Mouse (Mus musculus) thymus, postnatal 10 days (tissue): ENCODE measurements around the gene Nhsl1.

ENCODE experiments used
- DNase-seq, 2 experiments: peaks; one replicate each; pipeline ENCODE4 v3.0.0; 2021; ENCODE audit warnings: low spot score in 2 of 2

The Nhsl1 gene

DNA sequence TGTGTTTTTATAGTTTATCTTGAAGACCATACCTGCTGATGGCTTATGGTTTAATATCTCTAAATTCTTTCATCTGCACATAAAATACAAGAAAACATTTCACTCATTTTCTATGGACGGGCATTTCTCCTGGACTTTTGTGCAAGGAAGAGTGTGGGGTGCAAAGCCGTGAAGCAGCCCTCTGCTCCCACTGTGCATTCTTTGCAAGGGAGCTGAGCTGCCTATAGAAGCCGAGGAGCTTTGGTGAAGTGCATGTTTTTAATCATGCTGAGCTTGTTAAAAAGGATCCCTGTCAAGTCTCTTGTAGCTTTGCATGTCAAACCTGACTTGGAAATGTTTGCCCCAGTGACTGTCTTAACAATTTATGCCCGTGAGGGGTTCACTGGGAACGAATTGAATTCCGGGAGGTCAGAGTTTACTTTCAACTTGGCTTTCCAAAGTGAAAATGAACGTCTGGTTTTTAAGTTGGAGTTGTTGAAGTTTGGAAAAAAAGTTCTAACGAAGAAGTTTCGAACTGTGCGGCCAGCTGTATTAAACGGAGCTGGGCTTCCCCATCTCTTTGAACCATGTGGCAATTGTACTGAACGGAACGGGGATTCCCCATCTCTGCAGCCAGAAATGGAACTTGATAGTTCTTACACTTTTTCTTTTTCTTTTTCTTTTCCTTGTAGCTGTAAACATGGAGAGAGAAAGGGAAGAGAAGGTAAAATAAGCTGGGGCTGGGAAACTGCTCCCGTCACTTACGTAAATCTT, 22.8 kb downstream of the Nhsl1 start:
- DNase-seq = no peak

- no peak for DNase-seq
Measured at GRCm38 (mm10) chr10:18347231-18347630, 28.4 kb downstream of the Nhsl1 start.

DNA sequence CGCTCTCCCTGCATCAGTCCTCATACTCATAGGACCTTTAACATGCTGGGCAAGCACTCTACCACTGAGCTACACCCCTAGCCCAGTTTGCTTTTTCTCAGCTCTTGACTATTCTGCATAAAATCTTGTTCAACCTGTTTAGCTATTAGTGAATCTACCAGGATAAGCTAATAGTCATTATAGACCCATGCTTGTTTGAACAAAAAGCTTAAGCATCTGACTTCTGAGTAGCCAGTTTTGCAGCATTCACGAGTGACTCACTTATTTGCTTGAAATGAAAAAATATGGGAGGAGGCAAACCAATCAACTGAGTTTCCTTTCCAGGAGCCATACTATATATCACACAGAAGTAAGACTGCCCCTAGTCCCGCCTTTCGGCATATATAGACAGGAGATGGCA, 32.0 kb downstream of the Nhsl1 start:
- DNase-seq = no peak

GRCm38 (mm10) chr10:18352937-18353336, 34.2 kb downstream of the Nhsl1 start:
- no peak for DNase-seq

DNA sequence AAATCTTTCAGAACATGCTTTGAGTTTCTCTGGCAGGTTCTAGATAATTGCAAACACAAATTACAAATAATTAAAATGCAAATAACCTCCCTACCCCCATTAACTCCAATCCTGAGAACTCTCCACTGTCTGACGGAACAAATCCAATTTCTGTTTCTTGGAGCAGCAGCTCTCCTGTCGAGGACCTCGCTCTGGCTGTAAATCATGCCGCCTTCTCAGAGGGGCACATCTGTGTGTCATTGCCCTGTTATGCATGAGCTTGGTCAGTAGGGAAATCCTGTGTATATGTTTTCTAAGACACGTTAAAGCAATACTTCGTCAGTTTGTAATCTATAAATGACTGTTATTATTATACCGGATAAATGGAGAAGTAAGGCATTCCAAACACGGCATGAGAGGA, 35.3 kb downstream of the Nhsl1 start:
- no peak for DNase-seq

DNA sequence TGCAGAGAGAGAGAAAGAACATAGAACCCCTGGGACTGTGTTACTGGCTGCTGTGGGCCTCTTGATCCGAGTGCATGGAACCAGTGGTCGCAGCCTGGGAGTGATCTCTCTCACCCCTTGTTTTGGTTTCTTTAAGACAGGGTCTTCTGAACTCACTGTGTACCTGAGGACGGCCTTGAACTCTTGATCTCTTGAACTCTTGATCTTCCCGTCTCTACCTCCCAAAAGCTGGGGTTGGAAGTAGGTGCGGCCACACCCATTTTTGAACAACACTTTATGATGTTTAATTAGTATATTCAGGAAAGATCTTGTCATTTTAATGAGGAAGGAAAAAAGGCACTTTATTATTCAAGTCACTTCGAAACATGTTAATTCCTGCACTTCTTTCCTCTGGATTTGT, 37.7 kb downstream of the Nhsl1 start:
- no peak for DNase-seq

DNA sequence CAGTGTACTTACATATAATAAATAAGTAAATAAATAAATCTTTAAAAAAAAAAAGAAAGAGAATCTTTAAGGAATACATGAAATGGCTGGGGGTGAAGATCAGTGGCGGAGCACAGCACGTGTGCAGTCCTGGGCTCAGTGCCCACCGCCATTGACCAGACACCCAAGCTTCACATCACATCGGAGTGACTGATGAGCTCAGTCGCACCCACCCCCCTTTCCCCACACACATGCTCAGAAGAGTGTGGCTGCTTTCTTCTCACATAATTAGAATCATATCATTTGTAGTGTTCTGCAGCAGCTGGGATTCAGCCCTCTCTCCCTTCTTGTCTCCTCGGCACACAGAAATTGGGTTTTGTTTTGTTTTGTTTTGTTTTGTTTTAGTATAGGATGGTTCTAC, 38.4 kb downstream of the Nhsl1 start:
- no peak for DNase-seq

DNA sequence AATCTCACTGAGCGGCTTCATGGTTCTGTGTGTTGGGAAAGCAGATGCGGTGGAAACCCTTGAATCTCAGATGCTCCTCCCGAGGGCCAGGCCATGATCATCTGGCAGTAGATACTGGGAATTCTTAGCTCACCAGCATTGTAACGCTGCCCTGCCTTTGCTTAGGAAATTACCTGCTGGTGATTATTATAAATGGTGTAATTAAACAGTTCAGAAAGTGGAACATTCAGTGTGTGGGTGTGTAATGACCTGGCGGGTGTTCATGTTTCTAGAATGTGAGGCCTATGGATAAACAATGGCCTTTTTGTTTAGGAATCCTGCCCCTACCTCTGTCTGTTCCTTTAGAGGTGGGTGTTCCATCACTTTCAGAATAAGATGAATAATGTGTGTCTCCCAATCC, 39.7 kb downstream of the Nhsl1 start:
- no peak for DNase-seq

- DNase-seq = no peak
Measured at GRCm38 (mm10) chr10:18360175-18360574, 41.4 kb downstream of the Nhsl1 start.

DNA sequence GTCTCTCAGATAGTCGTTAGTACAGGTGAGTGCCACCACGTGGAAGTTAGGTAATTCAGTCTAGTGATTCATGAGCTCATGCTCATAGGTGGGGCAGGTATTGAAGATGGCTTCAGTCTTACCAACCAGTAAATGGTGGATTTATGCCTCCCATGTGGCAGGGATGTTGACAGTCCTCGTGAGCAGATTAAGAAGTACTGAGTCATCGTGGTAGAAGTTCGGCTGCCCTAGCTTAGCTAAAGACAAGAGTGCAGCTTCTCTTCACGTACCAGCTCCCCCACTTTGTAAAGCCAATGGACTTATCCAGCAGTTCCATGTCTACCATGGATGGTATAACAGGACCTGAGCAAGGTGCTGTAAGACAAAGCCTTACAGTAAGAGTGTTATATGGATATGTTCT, 46.6 kb downstream of the Nhsl1 start:
- DNase-seq = no peak

DNA sequence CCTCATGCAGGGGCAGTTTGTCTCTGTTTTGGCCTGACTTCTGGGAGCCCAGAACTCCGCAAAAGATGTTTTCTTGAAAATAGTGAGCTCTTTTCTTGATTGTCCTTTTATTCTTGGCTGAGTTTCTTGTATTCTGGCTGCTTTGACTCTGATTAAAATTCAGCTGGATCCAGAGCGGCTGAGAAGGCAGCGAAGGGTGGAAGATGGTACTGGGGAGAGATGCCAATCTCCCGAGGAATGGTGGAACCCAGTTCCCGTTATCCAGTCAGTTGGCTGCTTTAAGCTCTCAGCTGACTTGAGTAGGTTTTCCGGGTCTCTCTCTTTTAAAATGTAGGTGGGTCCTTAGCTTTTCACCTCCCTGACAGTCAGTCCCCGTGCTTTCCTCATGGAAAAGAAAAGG, 47.9 kb downstream of the Nhsl1 start:
- DNase-seq = no peak

GRCm38 (mm10) chr10:18368111-18368510, 49.3 kb downstream of the Nhsl1 start:
- DNase-seq = no peak

DNA sequence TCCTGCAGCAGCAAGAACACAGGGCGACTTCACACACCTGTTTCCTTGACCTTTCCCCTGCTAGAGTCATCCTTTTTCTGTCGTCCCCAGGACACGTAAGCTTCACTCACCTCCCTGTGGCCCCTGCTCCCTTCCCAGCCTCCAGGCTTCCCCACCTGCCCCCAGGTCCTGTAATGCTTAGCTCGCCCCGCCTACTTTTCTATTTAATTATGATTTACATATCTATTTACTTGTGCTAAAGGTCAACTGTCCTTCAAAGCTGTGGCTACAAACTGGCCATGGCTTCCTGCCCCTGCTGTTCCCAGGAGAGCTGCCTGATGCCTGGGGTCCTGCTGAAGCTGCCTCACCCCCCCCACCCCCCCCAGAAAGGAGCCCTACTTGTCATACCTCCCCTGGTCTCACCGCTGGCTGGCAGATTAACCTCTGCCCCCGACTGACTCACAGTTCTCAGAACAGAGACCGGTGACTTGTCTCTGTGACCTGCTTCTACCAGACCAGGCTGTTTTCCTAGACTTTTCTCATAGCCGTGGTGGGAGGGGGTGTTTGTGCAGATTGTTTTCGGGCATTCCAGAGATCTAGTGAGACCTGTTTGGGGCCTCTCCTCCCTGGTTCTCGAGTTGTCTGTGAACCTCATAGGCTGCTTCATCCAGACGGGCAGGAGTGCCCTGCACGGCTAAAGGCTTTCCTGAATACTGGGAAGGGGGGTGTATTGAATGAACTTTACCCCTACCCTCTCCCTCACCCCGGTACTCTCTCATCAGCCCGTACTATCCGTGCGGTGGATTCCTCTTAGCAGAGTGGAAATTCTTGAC, 51.9 kb downstream of the Nhsl1 start:
- DNase-seq = no peak

- no peak for DNase-seq
Measured at GRCm38 (mm10) chr10:18371866-18372265, 53.1 kb downstream of the Nhsl1 start.

- DNase-seq = no peak
Measured at GRCm38 (mm10) chr10:18375301-18375700, 56.5 kb downstream of the Nhsl1 start.

- no peak for DNase-seq
Measured at GRCm38 (mm10) chr10:18384766-18385165, 66.0 kb downstream of the Nhsl1 start.

DNA sequence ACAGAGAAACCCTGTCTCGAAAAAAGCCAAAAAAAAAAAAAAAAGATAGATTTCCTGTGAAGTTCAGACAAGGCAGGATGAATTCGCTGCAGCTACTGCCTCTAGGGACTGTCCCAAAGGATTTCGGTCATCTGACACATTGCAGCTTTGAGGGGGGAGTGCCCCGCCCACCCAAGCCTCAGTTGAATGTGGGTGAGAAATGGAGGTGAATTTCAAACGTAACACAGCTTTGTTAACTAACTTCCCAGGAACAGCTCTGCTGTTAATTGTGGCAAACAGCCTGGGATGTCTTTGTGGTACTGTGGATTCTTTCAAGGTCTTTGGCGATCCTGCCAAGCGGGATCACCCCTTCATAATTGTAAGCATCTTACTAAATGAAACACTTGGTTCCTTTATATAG, 67.4 kb downstream of the Nhsl1 start:
- no peak for DNase-seq

DNA sequence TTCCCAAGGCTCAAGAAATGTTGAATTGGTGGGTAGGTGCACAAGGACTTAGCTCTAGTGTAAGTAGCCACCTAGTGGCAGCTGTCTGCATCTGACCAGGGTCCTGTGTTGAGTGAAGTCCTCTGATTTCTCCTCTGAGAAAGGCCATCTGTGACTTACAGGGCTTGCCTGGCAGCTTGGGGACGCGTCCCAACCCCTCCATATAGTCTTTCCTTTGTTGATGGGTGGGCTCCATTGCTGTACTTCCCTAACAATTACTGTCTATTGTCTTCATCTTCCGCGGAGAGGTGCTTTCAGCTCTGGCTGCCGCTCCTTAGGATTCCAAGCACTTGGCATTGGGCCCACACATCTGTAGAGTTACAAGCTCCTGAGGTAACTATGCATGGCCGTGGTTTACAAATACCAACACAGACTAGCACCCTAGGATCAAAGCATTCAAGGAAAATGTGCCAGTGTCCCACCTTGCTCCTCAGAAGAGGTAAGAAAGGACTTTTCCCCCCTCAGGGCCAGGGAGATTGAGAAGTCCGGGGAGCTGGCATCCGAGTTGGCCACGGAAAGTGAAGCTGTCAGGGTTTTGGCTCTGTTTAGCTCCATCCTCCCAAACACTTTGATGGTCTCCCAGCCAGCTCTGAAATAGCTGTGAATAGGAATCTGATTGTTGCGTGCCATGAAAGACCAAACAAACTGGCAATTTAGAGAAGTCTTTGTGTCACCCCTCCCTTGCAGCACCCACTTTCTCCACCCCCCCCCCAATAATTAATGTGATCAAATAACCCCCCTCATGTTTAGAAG, 70.2 kb downstream of the Nhsl1 start:
- DNase-seq = peak; percentile 10 to 59

- no peak for DNase-seq
Measured at GRCm38 (mm10) chr10:18390004-18390403, 71.2 kb downstream of the Nhsl1 start.

DNA sequence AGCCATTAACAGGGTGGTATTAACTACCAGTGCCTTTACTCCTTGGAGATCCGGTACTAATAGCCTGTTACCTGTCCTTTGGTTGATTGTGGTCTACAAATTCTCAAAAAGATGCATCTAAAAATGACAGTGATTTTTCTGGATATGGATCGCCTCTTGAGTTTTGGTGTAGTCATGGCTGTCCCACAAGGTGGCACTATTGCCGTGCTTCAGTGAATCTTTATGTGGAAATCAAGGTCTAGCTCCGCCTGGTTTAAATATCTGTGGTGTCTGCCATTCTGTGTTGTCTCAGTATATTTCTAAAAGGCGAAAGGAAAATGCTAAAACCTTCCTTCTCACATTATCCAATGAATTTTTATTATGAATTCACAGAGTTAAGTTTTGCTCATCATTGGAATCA, 72.8 kb downstream of the Nhsl1 start:
- DNase-seq = peak; percentile 18 to 37

DNA sequence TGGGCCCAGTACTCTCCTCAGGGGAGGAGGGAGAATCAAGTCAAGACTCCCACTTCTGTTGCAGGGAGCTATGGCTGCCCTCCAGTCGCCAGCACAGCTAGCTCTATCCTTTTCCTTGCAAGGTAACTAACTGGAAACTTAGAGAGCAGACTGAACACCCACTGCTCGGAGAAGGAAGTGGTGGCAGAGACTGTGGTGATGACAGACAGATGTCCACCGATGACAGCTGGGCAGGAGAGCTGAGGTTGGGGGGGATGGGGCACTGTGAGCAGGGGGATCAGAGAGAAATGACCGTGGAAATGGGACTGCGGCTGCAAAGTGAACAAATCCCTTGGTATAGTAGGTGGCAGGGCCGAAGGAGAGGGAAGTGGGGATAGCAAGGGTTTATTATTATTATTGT, 73.5 kb downstream of the Nhsl1 start:
- no peak for DNase-seq

DNA sequence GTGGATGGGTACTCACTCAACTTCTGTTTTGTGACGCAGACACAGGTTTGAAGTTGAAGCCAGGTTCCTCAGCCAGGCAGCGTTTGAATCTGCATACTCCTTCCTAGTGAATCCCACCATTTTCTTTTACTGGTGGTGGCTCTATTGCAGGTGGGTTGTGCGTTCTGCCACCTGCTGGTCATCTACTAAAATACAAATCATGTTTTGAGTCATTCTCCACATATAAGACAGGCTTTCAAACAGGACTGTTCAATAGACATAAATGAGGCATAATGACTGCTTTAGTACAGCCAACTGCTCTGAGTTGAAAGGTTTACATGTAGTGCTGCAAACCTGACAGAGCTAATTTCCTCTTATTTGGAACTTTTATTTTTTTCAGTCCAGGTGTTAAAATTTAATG, 75.0 kb downstream of the Nhsl1 start:
- peak in 1 of 2 experiments; percentile 15 for DNase-seq
